Mouse (Mus musculus) frontal cortex, postnatal 25 days (tissue): ENCODE data around the gene Mrgbp.

Source experiments
- DNase-seq, 2 experiments: peaks; one replicate each; pipeline ENCODE4 v3.0.0; 2022; ENCODE audit warnings: low spot score in 2 of 2

The Mrgbp gene

DNA sequence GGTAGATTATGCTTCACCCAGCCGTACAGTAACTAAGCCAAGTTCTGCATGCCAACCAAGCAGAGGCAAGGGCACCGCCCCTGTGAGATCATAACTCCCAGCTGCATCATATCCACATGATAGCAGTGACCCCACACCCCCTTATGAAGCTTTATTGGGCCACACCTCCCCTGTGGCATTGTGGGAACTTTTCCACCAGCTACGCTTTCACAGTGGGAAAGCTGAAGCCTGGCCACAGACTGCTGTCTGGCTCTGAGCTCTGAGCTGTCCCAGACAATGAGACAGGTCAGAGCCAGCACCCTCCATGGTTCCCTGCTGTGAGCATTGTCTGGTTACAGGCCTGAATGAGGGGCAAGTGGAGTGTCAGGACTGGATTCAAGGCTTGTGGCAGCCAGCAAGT lies at the start of gene Mrgbp:
Mrgbp (plus strand) TSS at position 303 of the 400 bp plus-strand sequence.
- no peak for DNase-seq

GRCm38 (mm10) chr2:180531671-180532385 lies 49.3 kb upstream of the Mrgbp start:
- no peak for DNase-seq

DNA sequence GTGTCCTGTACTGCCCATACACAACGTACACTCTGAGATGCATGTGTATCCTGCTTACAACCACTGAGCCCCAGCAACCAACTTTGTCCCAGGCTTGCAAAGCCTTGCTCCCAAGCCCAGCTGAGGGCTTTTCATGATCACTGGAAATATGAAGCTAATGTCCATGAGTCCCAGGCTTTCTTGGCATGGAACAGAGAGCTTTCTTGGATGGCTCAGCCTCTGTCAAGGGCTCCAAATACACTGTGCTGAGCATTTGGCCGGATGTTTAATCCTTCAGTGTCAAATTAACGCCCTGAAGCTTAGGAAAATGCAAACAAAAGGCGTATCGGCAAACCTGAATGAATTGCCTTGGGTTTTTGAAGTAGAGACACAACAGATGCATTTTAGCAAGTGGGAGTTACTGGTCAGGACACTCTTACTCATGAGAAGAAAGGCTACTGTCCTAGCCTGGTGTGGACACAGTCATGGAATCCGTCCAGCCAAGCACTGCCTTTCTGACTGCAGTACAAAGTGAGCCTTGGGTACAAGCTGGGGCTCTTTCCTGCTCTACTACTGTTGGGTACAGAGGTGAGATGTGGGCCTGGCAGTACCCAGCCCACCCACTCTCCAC lies 48.6 kb upstream of the Mrgbp start:
- DNase-seq = no peak

DNA sequence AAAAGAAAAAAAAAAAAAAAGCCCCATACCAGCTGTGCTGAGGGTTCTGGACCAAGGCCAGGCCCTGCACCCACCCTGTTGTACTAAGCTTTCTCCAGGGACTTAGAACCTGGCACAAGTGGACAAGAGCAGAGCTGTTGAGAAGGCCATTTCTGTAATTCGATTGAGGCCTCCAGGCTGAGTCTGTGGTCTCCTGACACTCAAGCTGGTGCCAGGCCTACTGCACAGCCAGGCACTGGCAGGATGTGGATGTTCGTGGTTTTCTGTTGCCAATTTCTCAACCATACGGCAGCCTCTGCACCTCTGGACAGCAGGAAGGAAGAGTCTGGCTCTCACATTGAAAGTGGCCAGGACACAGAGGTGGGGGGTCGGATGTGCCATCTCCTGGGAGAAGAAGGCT lies 47.9 kb upstream of the Mrgbp start:
- DNase-seq = no peak

- DNase-seq = no peak
Observed at GRCm38 (mm10) chr2:180543675-180544074, 37.4 kb upstream of the Mrgbp start.

DNA sequence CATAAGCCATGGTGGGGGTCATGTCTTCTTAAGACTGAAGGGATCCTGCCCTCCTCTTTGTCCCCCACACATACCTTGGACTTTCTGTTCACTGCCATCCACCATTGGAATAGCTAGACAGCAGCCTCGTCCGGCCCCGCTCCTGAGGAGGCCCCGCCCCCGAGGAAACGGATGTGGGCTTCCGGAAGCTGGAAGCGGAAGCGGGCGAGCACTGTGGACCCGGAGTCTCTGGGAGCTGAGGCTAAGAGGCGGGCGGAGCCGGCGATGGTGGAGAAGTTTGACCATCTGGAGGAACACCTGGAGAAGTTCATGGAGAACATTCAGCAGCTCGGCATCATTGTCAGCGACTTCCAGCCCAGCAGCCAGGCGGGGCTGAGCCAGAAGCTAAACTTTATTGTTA lies 36.1 kb upstream of the Mrgbp start:
- DNase-seq = no peak

DNA sequence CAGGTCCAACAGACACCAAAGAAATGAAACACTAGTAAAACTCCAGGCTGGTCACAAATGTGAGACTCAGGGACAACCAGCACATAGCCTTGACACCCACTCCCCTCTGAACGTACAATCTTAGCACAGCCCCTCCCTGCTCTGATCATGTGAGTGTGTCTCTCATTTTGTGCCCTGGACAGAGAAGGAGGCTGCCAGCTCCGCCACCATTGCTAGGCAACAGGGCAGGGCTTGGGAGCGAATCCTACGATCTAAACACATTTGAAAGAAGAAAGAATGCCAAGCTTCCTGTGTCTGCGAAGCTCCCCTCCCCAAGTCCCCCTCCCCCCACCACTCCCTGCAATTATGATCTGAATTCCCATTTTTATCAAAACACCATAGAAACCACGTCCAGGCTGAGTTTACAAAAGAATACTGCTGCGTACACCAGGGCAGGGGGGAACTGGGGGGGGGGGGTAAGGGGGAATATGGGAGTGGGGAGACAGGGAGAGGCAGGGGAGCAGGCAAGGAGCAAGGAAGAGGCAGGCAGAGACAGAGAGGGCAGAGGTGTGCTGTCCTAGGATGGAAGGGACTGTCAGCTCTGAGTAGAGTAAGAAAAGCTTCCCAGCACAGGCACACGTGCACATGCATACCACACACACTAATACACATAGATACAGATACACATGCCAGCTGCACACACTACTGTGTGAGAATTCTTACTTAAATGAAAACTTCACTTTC lies 33.6 kb upstream of the Mrgbp start:
- DNase-seq = no peak

- DNase-seq = no peak
Observed at GRCm38 (mm10) chr2:180552340-180552739, 28.8 kb upstream of the Mrgbp start.

DNA sequence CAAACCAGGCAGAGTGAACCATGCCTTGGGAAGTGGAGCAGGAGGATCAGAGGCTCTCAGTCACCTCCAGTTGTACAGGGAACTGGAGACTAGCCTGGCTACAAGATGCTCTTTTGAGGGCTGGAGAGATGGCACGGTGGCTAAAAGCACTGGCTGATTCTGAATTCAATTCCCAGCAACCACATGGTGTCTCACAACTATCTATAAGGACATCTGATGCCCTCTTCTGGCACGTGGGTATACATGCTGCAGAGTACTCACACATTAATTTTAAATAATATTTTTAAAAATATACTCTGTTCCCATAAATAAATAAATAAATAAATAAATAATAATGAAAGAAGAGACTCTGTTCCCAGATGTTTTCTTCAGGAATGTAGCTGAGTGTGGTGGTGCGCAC lies 25.9 kb upstream of the Mrgbp start:
- no peak for DNase-seq

GRCm38 (mm10) chr2:180556470-180556869 lies 24.6 kb upstream of the Mrgbp start:
- DNase-seq = no peak

GRCm38 (mm10) chr2:180560245-180560644 lies 20.9 kb upstream of the Mrgbp start:
- DNase-seq = no peak

DNA sequence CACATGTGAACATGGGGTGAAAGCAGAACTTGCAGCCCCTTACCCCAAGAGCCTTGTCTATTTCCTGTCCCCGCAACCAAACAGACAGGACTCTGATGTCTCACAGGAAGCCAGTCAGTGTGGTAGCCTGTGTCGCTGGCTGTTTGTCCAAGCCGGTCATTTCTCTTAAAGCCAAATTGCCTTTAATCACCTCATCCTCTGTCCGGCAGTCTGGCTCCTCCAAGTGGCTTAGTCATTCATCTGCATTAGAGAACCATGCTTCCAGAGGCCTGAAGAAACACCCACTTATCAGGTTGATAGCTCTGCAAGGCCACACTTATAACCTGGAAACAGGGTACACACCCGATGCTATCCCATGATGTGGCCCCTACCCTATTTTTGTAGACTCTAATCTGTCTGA lies 19.0 kb upstream of the Mrgbp start:
- no peak for DNase-seq

GRCm38 (mm10) chr2:180563296-180563695 lies 17.8 kb upstream of the Mrgbp start:
- DNase-seq = no peak

DNA sequence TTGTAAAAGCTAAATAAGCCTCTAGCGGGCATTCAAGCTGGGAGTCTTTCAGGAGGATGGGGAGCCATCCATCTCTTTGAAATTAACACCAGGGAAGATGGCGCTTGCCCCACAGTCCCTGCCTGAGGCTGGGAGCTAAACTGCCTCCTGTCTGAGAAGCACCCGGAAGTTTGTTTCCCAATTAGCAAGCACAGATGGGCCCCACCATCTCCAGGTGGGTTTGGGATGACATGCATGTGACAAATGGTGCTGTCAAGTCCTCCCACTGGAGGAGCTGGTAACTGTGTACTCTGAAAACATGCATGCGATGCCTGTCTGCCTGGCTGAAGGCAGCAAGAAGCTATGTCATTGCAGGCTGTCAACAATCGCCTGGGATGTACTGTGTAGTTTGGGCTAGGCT lies 17.3 kb upstream of the Mrgbp start:
- no peak for DNase-seq

GRCm38 (mm10) chr2:180566240-180566913 lies 14.7 kb upstream of the Mrgbp start:
- no peak for DNase-seq

GRCm38 (mm10) chr2:180569028-180569643 lies 12.0 kb upstream of the Mrgbp start:
- no peak for DNase-seq

DNA sequence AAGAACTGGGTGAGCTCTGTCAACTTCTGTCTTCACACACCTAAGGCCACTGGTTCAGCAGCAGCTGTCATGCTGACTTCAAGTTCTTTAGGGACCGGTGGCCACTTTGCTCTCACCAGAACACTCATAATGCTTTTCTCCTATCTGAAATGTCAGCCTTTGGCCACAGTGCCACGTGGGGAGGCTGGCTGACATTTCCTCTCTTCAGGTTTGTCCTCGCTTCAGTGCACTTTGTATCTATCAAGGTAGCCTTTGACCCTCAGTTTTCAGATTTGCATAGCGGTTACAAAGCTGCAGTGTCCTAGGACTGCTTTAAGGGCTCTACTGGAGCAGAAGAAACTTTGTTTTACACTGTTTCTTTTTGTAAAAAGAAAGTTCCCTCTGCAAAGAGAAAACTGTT lies 4.6 kb upstream of the Mrgbp start:
- DNase-seq = no peak

- peak; percentile 67 to 70 for DNase-seq
Observed at GRCm38 (mm10) chr2:180578686-180579085, 2.4 kb upstream of the Mrgbp start.

DNA sequence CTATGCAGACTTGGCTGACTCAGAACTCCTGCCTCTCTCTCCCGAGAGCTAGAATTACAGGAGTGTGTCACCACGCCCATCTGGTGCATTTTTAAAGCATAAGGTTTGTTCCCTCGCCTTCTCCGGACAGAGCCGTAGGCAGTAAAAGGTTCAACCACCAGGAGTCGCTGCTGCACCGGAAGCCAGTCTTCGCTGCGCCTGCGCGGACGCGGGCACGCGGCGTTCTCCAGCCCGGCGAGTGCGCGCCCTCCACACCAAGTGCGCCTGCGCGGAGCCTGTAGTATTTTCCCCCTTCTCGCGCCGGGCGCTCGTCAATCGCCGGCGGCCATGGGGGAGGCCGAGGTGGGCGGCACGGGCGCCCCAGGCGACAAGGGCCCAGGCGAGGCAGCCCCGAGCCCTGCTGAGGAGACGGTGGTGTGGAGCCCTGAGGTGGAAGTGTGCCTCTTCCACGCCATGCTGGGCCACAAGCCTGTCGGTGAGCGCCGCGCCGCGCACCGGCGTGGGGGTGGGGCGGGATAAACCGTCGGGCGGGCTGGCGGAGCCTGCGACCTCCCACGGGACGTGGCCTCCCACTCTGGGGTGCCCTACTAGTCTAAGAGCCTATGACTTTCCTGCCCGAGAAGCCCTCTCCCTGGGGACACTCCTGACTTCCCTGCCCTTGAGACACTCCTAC lies 1.5 kb downstream of the Mrgbp start:
- peak; percentile 98 for DNase-seq

- DNase-seq = no peak
Observed at GRCm38 (mm10) chr2:180583154-180583507, 2.0 kb downstream of the Mrgbp start.

DNA sequence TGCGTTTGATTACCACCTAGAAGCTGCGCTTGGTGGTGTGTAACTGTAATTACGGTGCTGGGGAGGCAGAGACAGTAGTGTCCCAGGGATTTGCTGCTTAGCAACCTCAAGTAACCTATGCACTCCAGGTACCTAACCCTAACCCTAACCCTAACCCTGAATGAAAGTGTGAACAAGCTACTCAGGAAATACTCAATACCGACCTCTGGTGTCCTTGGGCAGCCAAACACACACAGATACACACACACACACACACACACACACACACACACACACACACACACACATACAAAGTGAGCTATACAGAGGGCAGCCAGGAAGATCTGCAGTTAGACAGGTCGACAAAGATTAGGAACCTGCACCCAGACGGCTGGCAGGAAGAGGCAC lies 7.6 kb downstream of the Mrgbp start:
- no peak for DNase-seq
